Mouse (Mus musculus): ENCODE measurements around the gene Vmn1r189. TPM values are rescaled to one million over a fixed set of nuclear protein-coding genes. Genes with fewer than 3 reads are reported as not detected.

The Vmn1r189 gene
- polyA plus RNA-seq, 1 experiment from 2014 or later, result not detected

Small RNA genes within 50 kb of the gene (microRNA-seq; reads per million reads assigned to microRNA genes)
- not detected for gene Gm26300

Other genes with a start within 250 kb of the Vmn1r189 start
- gene Zfp184, start 160.7 kb downstream of the Vmn1r189 start, polyA plus RNA-seq (2014; fragmentation: Nextera tagmentation; extraction: Ambion mirVana), result 22.1 and 25.9 TPM in 2 replicates
- 0.16 and 0.19 TPM in 2 replicates for gene Pom121l2, start 124.6 kb downstream of the Vmn1r189 start, polyA plus RNA-seq (2014; fragmentation: Nextera tagmentation; extraction: Ambion mirVana)
- gene Prss16, start 96.1 kb downstream of the Vmn1r189 start, polyA plus RNA-seq (2014; fragmentation: Nextera tagmentation; extraction: Ambion mirVana), result 0.21 and 0.27 TPM in 2 replicates
- 6.6 and 16.2 TPM in 2 replicates for gene Hist1h2ah, start 70.3 kb downstream of the Vmn1r189 start, polyA plus RNA-seq (2014; fragmentation: Nextera tagmentation; extraction: Ambion mirVana)
- gene Hist1h2bk, start 70.0 kb downstream of the Vmn1r189 start, polyA plus RNA-seq (2014; fragmentation: Nextera tagmentation; extraction: Ambion mirVana), result 6.2 and 10.8 TPM in 2 replicates
- gene Hist1h4i, start 64.5 kb downstream of the Vmn1r189 start, polyA plus RNA-seq (2014; fragmentation: Nextera tagmentation; extraction: Ambion mirVana), result 25.5 and 29.2 TPM in 2 replicates
- gene Hist1h2ag, start 62.9 kb downstream of the Vmn1r189 start, polyA plus RNA-seq (2014; fragmentation: Nextera tagmentation; extraction: Ambion mirVana), result 51.6 and 61.4 TPM in 2 replicates
- 12.4 and 13.1 TPM in 2 replicates for gene Hist1h2bj, start 62.6 kb downstream of the Vmn1r189 start, polyA plus RNA-seq (2014; fragmentation: Nextera tagmentation; extraction: Ambion mirVana)
- gene Vmn1r188, start 21.4 kb downstream of the Vmn1r189 start, polyA plus RNA-seq (2014; fragmentation: Nextera tagmentation; extraction: Ambion mirVana), result not detected in 2 replicates
- gene Vmn1r191, start 78.1 kb upstream of the Vmn1r189 start, polyA plus RNA-seq (2014; fragmentation: Nextera tagmentation; extraction: Ambion mirVana), result not detected in 2 replicates
- not detected in 2 replicates for gene Vmn1r192, start 85.3 kb upstream of the Vmn1r189 start, polyA plus RNA-seq (2014; fragmentation: Nextera tagmentation; extraction: Ambion mirVana)
- gene Vmn1r193, start 117.3 kb upstream of the Vmn1r189 start, polyA plus RNA-seq (2014; fragmentation: Nextera tagmentation; extraction: Ambion mirVana), result not detected in 2 replicates
- not detected in 2 replicates for gene Vmn1r194, start 138.4 kb upstream of the Vmn1r189 start, polyA plus RNA-seq (2014; fragmentation: Nextera tagmentation; extraction: Ambion mirVana)
- gene Vmn1r195, start 164.7 kb upstream of the Vmn1r189 start, polyA plus RNA-seq (2014; fragmentation: Nextera tagmentation; extraction: Ambion mirVana), result not detected in 2 replicates
- gene Vmn1r196, start 184.1 kb upstream of the Vmn1r189 start, polyA plus RNA-seq (2014; fragmentation: Nextera tagmentation; extraction: Ambion mirVana), result not detected in 2 replicates
- not detected in 2 replicates for gene Vmn1r197, start 218.8 kb upstream of the Vmn1r189 start, polyA plus RNA-seq (2014; fragmentation: Nextera tagmentation; extraction: Ambion mirVana)
- gene Vmn1r198, start 244.5 kb upstream of the Vmn1r189 start, polyA plus RNA-seq (2014; fragmentation: Nextera tagmentation; extraction: Ambion mirVana), result not detected in 2 replicates